Mouse (Mus musculus): ENCODE measurements around the gene Fam71d. TPM values are rescaled to one million over a fixed set of nuclear protein-coding genes. Genes with fewer than 3 reads are reported as not detected.

The Fam71d gene
- total and polyA plus RNA-seq, 3 experiments = not detected

Other genes with a start within 250 kb of the Fam71d start
- 15.2 and 17.4 TPM in 2 replicates for gene Mpp5, start 57.4 kb downstream of the Fam71d start, total RNA-seq (2012; rRNA removed)
- gene Mpp5, start 57.4 kb downstream of the Fam71d start, polyA plus RNA-seq (2012; ENCODE audit: insufficient read depth in 1 of 2, insufficient read length in 2 of 2, low read depth in 1 of 2, low replicate concordance in 2 of 2, missing spikeins in 1 of 2) = 100 to 1,000 TPM in 1 of 2 experiments, 10 to 100 TPM in 1; 15.1 to 143 TPM
- gene Atp6v1d, start 170.1 kb downstream of the Fam71d start, total RNA-seq (2012; rRNA removed) = 27.0 and 28.0 TPM in 2 replicates
- gene Atp6v1d, start 170.1 kb downstream of the Fam71d start, polyA plus RNA-seq (2012; ENCODE audit: insufficient read depth in 1 of 2, insufficient read length in 2 of 2, low read depth in 1 of 2, low replicate concordance in 2 of 2, missing spikeins in 1 of 2) = 10 to 100 TPM in 1 of 2 experiments, not detected in 1; 51.7 TPM
- gene Eif2s1, start 170.3 kb downstream of the Fam71d start, total RNA-seq (2012; rRNA removed) = 197 and 210 TPM in 2 replicates
- 100 to 1,000 TPM; 114 to 550 TPM for gene Eif2s1, start 170.3 kb downstream of the Fam71d start, polyA plus RNA-seq (2012; ENCODE audit: insufficient read depth in 1 of 2, insufficient read length in 2 of 2, low read depth in 1 of 2, low replicate concordance in 2 of 2, missing spikeins in 1 of 2)
- gene Plek2, start 215.4 kb downstream of the Fam71d start, total RNA-seq (2012; rRNA removed) = 8.0 and 11.2 TPM in 2 replicates
- gene Plek2, start 215.4 kb downstream of the Fam71d start, polyA plus RNA-seq (2012; ENCODE audit: insufficient read depth in 1 of 2, insufficient read length in 2 of 2, low read depth in 1 of 2, low replicate concordance in 2 of 2, missing spikeins in 1 of 2) = 10 to 100 TPM in 1 of 2 experiments, not detected in 1; 17.7 TPM

Measured in MEL (cell line).